Mouse (Mus musculus) heart, embryonic 15.5 days (tissue): ENCODE data around the gene Otp. TPM values are rescaled to one million over a fixed set of nuclear protein-coding genes. Genes with fewer than 3 reads are reported as not detected.
A peak's percentile ranks its signal among the peaks of the same experiment; 100 is the strongest.

Experiments
- ATAC-seq: fragments of 200-750 bp; cut with Nextera tagmentation; replicated peaks from 2 replicates; pipeline ENCODE4 v1.8.0; 2017; ENCODE audit warnings: low read depth, moderate TSS enrichment; ENCODE audit not compliant: insufficient number of reproducible peaks, insufficient read depth, low FRiP score
- H3K27ac ChIP-seq: fragments of 300-500 bp; sonication (generic); 2 replicates; pipeline ENCODE4 v1.5.1; 2015; ENCODE audit warnings: mild to moderate bottlenecking, inconsistent platforms
- H3K27me3 ChIP-seq: fragments of 300-500 bp; sonication (generic); 2 replicates; pipeline ENCODE4 v1.6.1; 2015; ENCODE audit warnings: inconsistent platforms
- H3K36me3 ChIP-seq: fragments of 300-500 bp; sonication (generic); 2 replicates; pipeline ENCODE4 v1.6.1; 2015; ENCODE audit warnings: mild to moderate bottlenecking, inconsistent platforms
- H3K4me1 ChIP-seq: fragments of 300-500 bp; sonication (generic); replicated peaks from 2 replicates; pipeline ENCODE4 v1.6.1; 2015; ENCODE audit warnings: inconsistent platforms
- H3K4me2 ChIP-seq: fragments of 300-500 bp; sonication (generic); 2 replicates; pipeline ENCODE4 v1.6.1; 2015; ENCODE audit warnings: inconsistent platforms, mild to moderate bottlenecking, moderate library complexity
- H3K4me3 ChIP-seq: fragments of 300-500 bp; sonication (generic); 2 replicates; pipeline ENCODE4 v1.5.1; 2015; ENCODE audit warnings: mild to moderate bottlenecking, inconsistent platforms
- H3K9ac ChIP-seq: fragments of 300-500 bp; sonication (generic); 2 replicates; pipeline ENCODE4 v1.6.1; 2015; ENCODE audit warnings: mild to moderate bottlenecking, inconsistent platforms
- H3K9me3 ChIP-seq: fragments of 300-500 bp; sonication (generic); replicated peaks from 2 replicates; pipeline ENCODE4 v1.6.1; 2016; ENCODE audit warnings: inconsistent platforms
- WGBS: fragments of 180-500 bp; shearing (Covaris S2); methylation state at CpG from one replicate; pipeline ENCODE4 v1.1.7; 2015; ENCODE audit warnings: mixed read lengths; 5-methylcytosine and 5-hydroxymethylcytosine counted together
- polyA plus RNA-seq: library from polyadenylated mRNA; unstranded; fragments of >200 nt; fragmentation: Nextera tagmentation; extraction: Ambion mirVana; gene quantifications from 2 replicates; pipeline ENCODE4 v1.2.1, GENCODE M21; 2015

The Otp gene
- polyA plus RNA-seq, 1 experiment from 2014 or later = not detected

GRCm38 (mm10) chr13:94874039-94874425, 1.4 kb upstream of the Otp start:
- no peak overlapping the region for H3K27ac ChIP-seq
- ATAC-seq = no peak
- no peak overlapping the region for H3K4me3 ChIP-seq
- H3K9ac ChIP-seq = no peak overlapping the region
- peak overlapping the region; percentile 32; the same call in 1 of the 2 replicates for H3K4me2 ChIP-seq
- no peaks in the 10 kb centered on the region for H3K36me3 ChIP-seq
- peaks cover 88% of the 10 kb centered on the region for H3K27me3 ChIP-seq
- no peaks in the 10 kb centered on the region for H3K9me3 ChIP-seq
- H3K4me1 ChIP-seq = peaks cover 13% of the 10 kb centered on the region
- 3% methylated on average over 8 of the region's 8 CpGs for WGBS

- Histone ChIP-seq H3K4me2 (no peak overlapping the region), H3K9ac (no peak overlapping the region), H3K36me3 (no peaks in the 10 kb centered on the region), H3K4me3 (no peak overlapping the region), H3K27me3 (peaks cover 87% of the 10 kb centered on the region), H3K4me1 (peaks cover 8% of the 10 kb centered on the region), H3K9me3 (no peaks in the 10 kb centered on the region), H3K27ac (no peak overlapping the region)
- WGBS = 3% methylated on average over 23 of the region's 23 CpGs
- no peak for ATAC-seq
These were observed 576 bp upstream of the Otp start for GRCm38 (mm10) chr13:94874656-94875395.

GRCm38 (mm10) chr13:94876286-94877210, 1.1 kb downstream of the Otp start:
- Histone ChIP-seq H3K9me3 (no peaks in the 10 kb centered on the region), H3K4me3 (no peak overlapping the region), H3K4me2 (no peak overlapping the region), H3K4me1 (peaks cover 8% of the 10 kb centered on the region), H3K27ac (no peak overlapping the region), H3K27me3 (peaks cover 88% of the 10 kb centered on the region), H3K9ac (no peak overlapping the region), H3K36me3 (no peaks in the 10 kb centered on the region)
- no peak for ATAC-seq
- WGBS = 2% methylated on average over 30 of the region's 30 CpGs

GRCm38 (mm10) chr13:94877211-94877590, 1.8 kb downstream of the Otp start:
- 1% methylated on average over 27 of the region's 27 CpGs for WGBS
- no peak overlapping the region for H3K27ac ChIP-seq
- H3K4me2 ChIP-seq = no peak overlapping the region
- no peaks in the 10 kb centered on the region for H3K36me3 ChIP-seq
- H3K9ac ChIP-seq = no peak overlapping the region
- H3K9me3 ChIP-seq = no peaks in the 10 kb centered on the region
- H3K4me3 ChIP-seq = no peak overlapping the region
- no peak for ATAC-seq
- peaks cover 8% of the 10 kb centered on the region for H3K4me1 ChIP-seq
- peaks cover 88% of the 10 kb centered on the region for H3K27me3 ChIP-seq

- Histone ChIP-seq H3K9ac (no peak overlapping the region), H3K4me3 (no peak overlapping the region), H3K4me2 (no peak overlapping the region)
These were observed 2.8 kb downstream of the Otp start for GRCm38 (mm10) chr13:94877991-94878745.

GRCm38 (mm10) chr13:94881201-94881600, 5.8 kb downstream of the Otp start:
- Histone ChIP-seq H3K9me3 (no peaks in the 10 kb centered on the region), H3K27me3 (peaks cover 91% of the 10 kb centered on the region), H3K4me1 (peaks cover 23% of the 10 kb centered on the region), H3K36me3 (no peaks in the 10 kb centered on the region), H3K9ac (no peak overlapping the region), H3K4me2 (no peak overlapping the region), H3K27ac (no peak overlapping the region), H3K4me3 (no peak overlapping the region)
- no peak for ATAC-seq
- 0% methylated on average over 3 of the region's 3 CpGs for WGBS

More at GRCm38 (mm10) chr13:94877991-94878745, 2.8 kb downstream of the Otp start:
- H3K27ac ChIP-seq = no peak overlapping the region
- peaks cover 16% of the 10 kb centered on the region for H3K4me1 ChIP-seq
- WGBS = 11% methylated on average over 10 of the region's 10 CpGs
- H3K36me3 ChIP-seq = no peaks in the 10 kb centered on the region
- no peak for ATAC-seq
- peaks cover 88% of the 10 kb centered on the region for H3K27me3 ChIP-seq
- no peaks in the 10 kb centered on the region for H3K9me3 ChIP-seq

- H3K4me1 ChIP-seq = peaks cover 23% of the 10 kb centered on the region
- H3K4me2 ChIP-seq = peak overlapping the region; percentile 95
- WGBS = 3% methylated on average over 10 of the region's 10 CpGs
- H3K9ac ChIP-seq = no peak overlapping the region
- H3K4me3 ChIP-seq = peak overlapping the region; percentile 47
- no peaks in the 10 kb centered on the region for H3K9me3 ChIP-seq
- ATAC-seq = no peak
- H3K27ac ChIP-seq = no peak overlapping the region
- H3K36me3 ChIP-seq = no peaks in the 10 kb centered on the region
- peaks cover 89% of the 10 kb centered on the region for H3K27me3 ChIP-seq
These were observed 6.8 kb downstream of the Otp start for GRCm38 (mm10) chr13:94882221-94882620.

GRCm38 (mm10) chr13:94882711-94883145, 7.3 kb downstream of the Otp start:
- Histone ChIP-seq H3K27me3 (peaks cover 89% of the 10 kb centered on the region), H3K9ac (0 out of 2 replicates have a peak overlapping the region, but pooled peaks have one; percentile 31), H3K36me3 (no peaks in the 10 kb centered on the region), H3K4me2 (peak overlapping the region; percentile 95), H3K9me3 (no peaks in the 10 kb centered on the region), H3K4me1 (peaks cover 23% of the 10 kb centered on the region), H3K27ac (no peak overlapping the region), H3K4me3 (peak overlapping the region; percentile 47)
- 2% methylated on average over 37 of the region's 37 CpGs for WGBS
- no peak for ATAC-seq

GRCm38 (mm10) chr13:94883163-94883965, 8.0 kb downstream of the Otp start:
- peaks cover 23% of the 10 kb centered on the region for H3K4me1 ChIP-seq
- peak overlapping the region; percentile 95 for H3K4me2 ChIP-seq
- H3K27ac ChIP-seq = no peak overlapping the region
- H3K36me3 ChIP-seq = no peaks in the 10 kb centered on the region
- H3K9ac ChIP-seq = peak overlapping the region; percentile 31; the same call in 1 of the 2 replicates
- H3K27me3 ChIP-seq = peaks cover 89% of the 10 kb centered on the region
- peak overlapping the region; percentile 47 for H3K4me3 ChIP-seq
- no peaks in the 10 kb centered on the region for H3K9me3 ChIP-seq
- ATAC-seq = peak; percentile 39; the same call in 1 of the 2 replicates
- under 1% methylated on average over 72 of the region's 95 CpGs for WGBS
